Mouse (Mus musculus) liver, embryonic 14.5 days (tissue): ENCODE data around the gene Npff.

ENCODE experiments used
- CTCF ChIP-seq: IDR thresholded peaks from 2 replicates; pipeline ENCODE4 v1.5.1; 2016; ENCODE audit warnings: antibody characterized with exemption, low read depth, control low read depth
- EP300 ChIP-seq: IDR thresholded peaks from 2 replicates; pipeline ENCODE4 v1.6.1; 2016; ENCODE audit warnings: antibody characterized with exemption, low read depth

DNA sequence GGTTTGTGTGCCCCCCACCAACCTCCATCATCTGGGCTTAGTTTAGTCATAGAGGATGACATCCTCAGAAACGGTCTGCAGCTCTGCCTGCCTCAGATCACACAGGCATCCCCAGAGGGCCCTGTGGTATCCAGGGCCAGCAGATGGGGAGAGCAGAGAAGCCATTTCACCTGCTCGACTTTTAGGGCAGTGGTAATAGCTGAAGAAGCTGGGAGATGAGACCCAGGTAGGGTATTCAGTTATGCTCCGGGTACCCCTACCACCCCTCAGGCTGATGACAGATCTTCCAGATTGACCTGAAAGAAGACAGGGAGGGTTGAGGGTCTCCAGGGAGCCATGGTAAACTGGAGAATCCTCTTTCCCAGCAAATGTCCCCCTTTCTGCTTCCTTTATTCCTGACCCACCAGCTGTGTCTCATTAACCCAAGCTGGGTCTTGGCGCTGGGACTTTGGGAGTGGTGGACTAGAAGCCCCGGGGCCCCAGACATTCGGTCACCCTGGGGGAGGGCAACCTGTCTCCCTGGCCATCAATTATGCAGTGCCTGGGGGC, 13.4 kb downstream of the Npff start:
- no peak for TF ChIP-seq CTCF
- no peak for TF ChIP-seq EP300
